Mouse (Mus musculus) adrenal gland, postnatal 14 days (tissue): ENCODE data around the gene Gm13693. TPM values are rescaled to one million over a fixed set of nuclear protein-coding genes. Genes with fewer than 3 reads are reported as not detected.
A peak's percentile ranks its signal among the peaks of the same experiment; 100 is the strongest.
"Not testable (repeated sequence)": the region's sequence is repeated elsewhere in the genome, so short reads cannot be mapped to it uniquely, and the experiment has no call there.

Source experiments
- DNase-seq: peaks from one replicate; pipeline ENCODE4 v3.0.0; 2021; ENCODE audit warnings: mixed read lengths
- long read RNA-seq, 2 experiments: library from polyadenylated mRNA; stranded (forward); transcript quantifications; one replicate each; pipeline ENCODE4 v2.0.0; 2021
- total RNA-seq: library from RNA; stranded (reverse); gene quantifications from 2 replicates; pipeline ENCODE4 v1.2.3, GENCODE M21; 2021

Gm13693 gene
- 1.6 and 1.7 TPM in 2 replicates for total RNA-seq
- long read RNA-seq, experiment 1, result 0 reads
- long read RNA-seq, experiment 2, result 0 reads

DNA sequence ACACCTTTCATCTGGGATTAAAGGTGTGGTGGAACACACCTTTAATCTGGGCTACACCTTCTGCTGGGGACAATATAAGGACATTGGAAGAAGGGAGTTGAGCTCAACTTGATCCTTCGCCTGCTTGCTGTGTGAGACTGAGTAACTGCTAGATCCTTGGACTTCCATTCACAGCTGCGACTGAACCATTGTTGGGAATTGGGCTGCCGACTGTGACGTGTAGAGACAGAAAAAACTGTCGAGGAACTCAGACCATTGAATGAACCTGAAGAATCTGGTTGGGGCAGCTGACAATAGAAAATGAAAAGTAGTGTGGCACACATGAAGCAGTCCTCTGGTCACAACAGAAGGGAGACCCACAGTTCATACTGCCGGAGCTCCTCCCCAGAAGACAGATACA lies at the start of gene Gm13693:
Gene Gm13693 (plus strand): TSS at position 301 of the 400 bp plus-strand sequence.
- DNase-seq, result not testable (repeated sequence)

DNA sequence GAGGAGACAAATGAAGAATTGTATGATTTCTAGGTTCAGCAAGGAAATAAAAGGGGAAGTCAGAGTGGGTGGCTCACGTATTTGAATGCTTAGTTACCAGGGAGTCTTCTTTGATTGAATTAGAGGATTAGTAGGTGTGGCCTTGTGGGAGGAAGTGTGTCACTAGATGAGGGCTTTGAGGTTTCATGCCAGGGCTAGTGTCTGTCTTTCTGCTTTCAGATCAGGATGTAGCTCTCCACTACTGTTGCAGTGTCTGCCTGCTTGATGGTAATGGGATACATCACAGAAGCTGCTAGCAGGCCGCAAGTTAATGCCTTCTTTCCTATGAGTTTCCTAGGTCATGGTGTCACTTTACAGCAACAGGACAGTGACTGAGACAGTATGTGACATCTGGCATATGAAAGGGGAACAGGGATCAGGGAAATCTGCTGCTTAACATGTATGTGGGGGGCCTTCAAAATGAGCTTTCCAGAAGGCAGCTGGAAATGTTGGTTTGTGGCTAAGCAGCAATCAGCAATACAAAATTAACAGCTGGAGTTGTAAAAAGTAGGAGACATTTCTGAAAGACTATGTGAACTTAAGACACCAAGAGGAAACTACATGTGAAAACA lies 31.7 kb upstream of the Gm13693 start:
- no peak for DNase-seq

DNA sequence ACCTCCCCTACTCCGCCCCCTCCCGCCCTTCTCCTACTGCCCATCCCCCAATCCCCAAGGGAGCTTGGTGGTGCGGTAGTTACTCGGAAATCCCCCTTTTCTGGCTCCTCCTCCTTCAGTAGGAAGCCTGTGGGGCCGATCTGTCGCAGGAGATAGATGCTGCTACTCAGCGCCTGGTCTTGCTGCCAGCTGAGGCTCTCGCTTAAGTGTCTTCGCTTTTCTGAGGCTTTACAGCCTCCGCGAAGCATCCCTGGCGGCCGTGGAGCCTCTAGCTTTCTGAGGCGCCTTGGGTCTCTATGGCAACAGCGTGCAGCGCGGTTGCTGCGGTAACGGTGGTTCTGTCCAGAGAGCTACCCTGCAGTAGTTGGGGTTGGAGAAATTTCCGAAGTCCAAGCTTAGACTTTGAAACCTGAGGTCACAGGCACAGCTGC lies 20.4 kb upstream of the Gm13693 start, which contains the start of gene Zswim2:
Gene Zswim2 (minus strand): TSS at position 298 of the 431 bp plus-strand sequence.
- DNase-seq, result peak; percentile 48

DNA sequence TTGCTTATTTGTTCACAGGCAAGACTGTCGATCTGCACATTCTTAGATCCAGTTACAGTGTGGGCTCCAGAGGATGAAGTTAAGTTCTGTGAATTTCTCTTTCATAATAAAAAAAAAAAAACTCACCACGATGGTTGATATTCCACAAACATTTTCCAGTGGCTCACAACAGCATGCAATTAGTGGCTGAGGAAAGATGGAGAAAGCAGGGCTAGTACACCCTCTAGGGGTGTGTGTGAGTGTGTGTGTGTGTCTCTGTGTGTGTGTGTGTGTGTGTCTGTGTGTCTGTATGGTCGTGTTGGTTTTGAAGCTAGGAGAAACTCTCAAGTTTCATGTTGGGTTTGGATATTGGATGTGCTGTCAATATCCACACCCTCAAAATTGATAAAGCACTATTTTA lies 19.9 kb upstream of the Gm13693 start:
- DNase-seq, result no peak

DNA sequence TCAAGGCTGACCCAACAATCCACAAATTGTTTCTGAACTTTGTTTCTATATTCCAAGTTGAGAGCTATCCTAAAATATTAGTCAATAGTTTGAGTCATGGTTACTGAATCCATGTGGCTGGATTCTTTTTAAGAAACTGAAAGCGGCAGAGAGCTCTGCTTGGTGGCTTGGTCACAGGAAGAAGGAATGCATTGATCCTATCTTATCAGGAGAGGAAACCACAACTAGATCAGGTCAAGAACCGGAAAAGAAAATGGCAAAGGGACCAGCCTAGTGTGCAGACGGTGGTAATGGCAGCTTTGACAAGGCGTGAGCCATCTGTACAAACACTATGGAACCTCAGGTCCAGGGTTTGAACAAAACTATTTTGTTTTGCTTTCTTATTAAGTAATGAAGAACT lies 19.5 kb upstream of the Gm13693 start:
- DNase-seq, result no peak

DNA sequence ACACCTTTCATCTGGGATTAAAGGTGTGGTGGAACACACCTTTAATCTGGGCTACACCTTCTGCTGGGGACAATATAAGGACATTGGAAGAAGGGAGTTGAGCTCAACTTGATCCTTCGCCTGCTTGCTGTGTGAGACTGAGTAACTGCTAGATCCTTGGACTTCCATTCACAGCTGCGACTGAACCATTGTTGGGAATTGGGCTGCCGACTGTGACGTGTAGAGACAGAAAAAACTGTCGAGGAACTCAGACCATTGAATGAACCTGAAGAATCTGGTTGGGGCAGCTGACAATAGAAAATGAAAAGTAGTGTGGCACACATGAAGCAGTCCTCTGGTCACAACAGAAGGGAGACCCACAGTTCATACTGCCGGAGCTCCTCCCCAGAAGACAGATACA lies 5.9 kb upstream of the Gm13693 start, which contains the start of gene Gm13698:
Gene Gm13698 (plus strand): TSS at position 301 of the 400 bp plus-strand sequence.
- not testable (repeated sequence) for DNase-seq

DNA sequence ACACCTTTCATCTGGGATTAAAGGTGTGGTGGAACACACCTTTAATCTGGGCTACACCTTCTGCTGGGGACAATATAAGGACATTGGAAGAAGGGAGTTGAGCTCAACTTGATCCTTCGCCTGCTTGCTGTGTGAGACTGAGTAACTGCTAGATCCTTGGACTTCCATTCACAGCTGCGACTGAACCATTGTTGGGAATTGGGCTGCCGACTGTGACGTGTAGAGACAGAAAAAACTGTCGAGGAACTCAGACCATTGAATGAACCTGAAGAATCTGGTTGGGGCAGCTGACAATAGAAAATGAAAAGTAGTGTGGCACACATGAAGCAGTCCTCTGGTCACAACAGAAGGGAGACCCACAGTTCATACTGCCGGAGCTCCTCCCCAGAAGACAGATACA lies 5.7 kb downstream of the Gm13693 start, which contains the start of gene Gm13695:
Gene Gm13695 (plus strand): TSS at position 301 of the 400 bp plus-strand sequence.
- DNase-seq, result not testable (repeated sequence)

DNA sequence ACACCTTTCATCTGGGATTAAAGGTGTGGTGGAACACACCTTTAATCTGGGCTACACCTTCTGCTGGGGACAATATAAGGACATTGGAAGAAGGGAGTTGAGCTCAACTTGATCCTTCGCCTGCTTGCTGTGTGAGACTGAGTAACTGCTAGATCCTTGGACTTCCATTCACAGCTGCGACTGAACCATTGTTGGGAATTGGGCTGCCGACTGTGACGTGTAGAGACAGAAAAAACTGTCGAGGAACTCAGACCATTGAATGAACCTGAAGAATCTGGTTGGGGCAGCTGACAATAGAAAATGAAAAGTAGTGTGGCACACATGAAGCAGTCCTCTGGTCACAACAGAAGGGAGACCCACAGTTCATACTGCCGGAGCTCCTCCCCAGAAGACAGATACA lies 11.5 kb downstream of the Gm13693 start, which contains the start of gene Gm13696:
Gene Gm13696 (plus strand): TSS at position 301 of the 400 bp plus-strand sequence.
- not testable (repeated sequence) for DNase-seq

DNA sequence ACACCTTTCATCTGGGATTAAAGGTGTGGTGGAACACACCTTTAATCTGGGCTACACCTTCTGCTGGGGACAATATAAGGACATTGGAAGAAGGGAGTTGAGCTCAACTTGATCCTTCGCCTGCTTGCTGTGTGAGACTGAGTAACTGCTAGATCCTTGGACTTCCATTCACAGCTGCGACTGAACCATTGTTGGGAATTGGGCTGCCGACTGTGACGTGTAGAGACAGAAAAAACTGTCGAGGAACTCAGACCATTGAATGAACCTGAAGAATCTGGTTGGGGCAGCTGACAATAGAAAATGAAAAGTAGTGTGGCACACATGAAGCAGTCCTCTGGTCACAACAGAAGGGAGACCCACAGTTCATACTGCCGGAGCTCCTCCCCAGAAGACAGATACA lies 17.3 kb downstream of the Gm13693 start, which contains the start of gene Gm13694:
Gene Gm13694 (plus strand): TSS at position 301 of the 400 bp plus-strand sequence.
- not testable (repeated sequence) for DNase-seq

DNA sequence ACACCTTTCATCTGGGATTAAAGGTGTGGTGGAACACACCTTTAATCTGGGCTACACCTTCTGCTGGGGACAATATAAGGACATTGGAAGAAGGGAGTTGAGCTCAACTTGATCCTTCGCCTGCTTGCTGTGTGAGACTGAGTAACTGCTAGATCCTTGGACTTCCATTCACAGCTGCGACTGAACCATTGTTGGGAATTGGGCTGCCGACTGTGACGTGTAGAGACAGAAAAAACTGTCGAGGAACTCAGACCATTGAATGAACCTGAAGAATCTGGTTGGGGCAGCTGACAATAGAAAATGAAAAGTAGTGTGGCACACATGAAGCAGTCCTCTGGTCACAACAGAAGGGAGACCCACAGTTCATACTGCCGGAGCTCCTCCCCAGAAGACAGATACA lies 23.1 kb downstream of the Gm13693 start, which contains the start of gene Gm13697:
Gene Gm13697 (plus strand): TSS at position 301 of the 400 bp plus-strand sequence.
- not testable (repeated sequence) for DNase-seq

DNA sequence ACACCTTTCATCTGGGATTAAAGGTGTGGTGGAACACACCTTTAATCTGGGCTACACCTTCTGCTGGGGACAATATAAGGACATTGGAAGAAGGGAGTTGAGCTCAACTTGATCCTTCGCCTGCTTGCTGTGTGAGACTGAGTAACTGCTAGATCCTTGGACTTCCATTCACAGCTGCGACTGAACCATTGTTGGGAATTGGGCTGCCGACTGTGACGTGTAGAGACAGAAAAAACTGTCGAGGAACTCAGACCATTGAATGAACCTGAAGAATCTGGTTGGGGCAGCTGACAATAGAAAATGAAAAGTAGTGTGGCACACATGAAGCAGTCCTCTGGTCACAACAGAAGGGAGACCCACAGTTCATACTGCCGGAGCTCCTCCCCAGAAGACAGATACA lies 28.9 kb downstream of the Gm13693 start, which contains the start of gene Gm13691:
Gene Gm13691 (plus strand): TSS at position 301 of the 400 bp plus-strand sequence.
- DNase-seq, result not testable (repeated sequence)

DNA sequence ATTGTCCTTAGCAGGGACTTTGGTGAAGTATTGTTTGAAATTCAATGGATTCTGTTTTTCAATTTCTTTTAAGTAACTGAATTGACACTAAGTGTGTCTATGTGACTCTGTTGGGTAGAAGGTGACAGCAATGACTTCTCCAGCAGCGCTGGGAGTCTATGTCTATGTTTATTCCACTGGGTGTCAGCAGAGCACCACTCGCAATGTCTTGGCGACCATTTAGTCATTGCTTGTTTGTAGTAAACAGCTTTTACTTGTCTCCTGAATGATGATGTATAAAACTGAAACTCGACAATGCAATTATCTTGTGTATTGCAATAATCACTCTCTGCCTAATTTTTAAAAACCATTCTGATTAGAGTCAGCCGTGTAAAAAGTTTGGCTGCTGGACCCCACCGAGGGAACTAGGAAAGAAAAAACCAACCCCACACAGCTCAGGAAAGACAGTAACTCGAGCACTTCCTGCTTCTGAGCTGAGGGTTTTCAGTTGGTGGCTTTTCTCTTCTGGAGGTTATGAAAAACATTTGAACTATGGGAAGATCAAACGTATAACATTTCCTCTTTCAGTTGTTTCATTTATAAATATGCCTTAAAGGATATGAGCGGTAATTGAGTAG lies 32.4 kb downstream of the Gm13693 start:
- not testable (repeated sequence) for DNase-seq

DNA sequence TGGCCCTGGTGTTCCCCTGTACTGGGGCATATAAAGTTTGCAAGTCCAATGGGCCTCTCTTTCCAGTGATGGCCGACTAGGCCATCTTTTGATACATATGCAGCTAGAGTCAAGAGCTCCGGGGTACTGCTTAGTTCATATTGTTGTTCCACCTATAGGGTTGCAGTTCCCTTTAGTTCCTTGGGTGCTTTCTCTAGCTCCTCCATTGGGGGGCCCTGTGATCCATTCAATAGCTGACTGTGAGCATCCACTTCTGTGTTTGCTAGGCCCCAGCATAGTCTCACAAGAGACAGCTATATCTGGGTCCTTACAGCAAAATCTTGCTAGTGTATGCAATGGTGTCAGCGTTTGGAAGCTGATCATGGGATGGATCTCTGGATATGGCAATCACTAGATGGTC lies 33.2 kb downstream of the Gm13693 start:
- not testable (repeated sequence) for DNase-seq

DNA sequence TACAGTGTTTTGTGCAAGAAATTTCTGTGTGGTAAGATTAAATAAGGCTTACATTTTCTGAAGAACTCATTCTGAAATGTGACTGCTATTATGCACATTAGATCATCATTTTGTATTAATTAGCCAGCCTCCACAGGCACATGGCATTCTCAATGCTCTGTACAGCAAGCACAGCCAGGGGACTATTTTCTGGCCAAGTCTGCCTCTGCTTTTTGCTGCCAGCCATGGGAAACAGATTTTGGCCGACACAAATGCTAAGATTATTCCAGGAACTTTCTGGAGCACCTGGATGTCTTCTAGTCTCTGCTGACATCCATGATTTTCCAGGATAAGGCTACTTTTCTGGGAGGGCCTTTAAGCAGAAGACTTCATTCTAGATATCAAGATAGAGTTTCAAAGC lies 47.6 kb downstream of the Gm13693 start:
- no peak for DNase-seq

DNA sequence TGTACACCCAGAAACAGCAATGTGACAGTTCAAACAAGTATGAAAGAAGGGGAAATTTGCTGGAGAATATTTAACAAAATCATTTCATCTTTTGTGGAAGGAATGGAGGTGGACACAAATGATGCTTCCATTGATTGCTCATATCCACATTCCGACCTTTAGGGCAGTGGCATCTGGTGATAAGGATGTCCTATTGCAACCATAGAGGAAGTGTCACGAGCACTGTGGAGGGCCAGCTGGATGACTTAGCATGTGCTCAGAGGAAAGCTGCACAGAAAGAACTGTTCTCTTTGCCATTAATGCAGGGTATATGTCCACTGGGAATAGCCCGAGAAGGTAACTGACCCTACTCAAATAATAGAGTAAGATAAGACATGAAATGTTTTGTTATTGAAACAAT lies 48.5 kb downstream of the Gm13693 start:
- no peak for DNase-seq

Other genes with a start within 250 kb of the Gm13693 start
- 73.3 and 77.0 TPM in 2 replicates for gene Itgav, start 237.1 kb upstream of the Gm13693 start, total RNA-seq
- 4.0 and 5.8 TPM in 2 replicates for gene Fam171b, start 148.9 kb upstream of the Gm13693 start, total RNA-seq
- gene Zswim2, start 20.3 kb upstream of the Gm13693 start, total RNA-seq, result not detected in 2 replicates
- gene Gm13698, start 5.8 kb upstream of the Gm13693 start, total RNA-seq, result 1.6 and 1.7 TPM in 2 replicates
- 1.6 TPM in 1 of 2 replicates, not detected in the other for gene Gm13695, start 5.8 kb downstream of the Gm13693 start, total RNA-seq
- 1.6 and 1.7 TPM in 2 replicates for gene Gm13696, start 11.6 kb downstream of the Gm13693 start, total RNA-seq
- 1.6 and 1.7 TPM in 2 replicates for gene Gm13694, start 17.4 kb downstream of the Gm13693 start, total RNA-seq
- gene Gm13697, start 23.2 kb downstream of the Gm13693 start, total RNA-seq, result 1.6 and 1.7 TPM in 2 replicates
- gene Gm13691, start 29.1 kb downstream of the Gm13693 start, total RNA-seq, result 1.6 and 1.7 TPM in 2 replicates